ENCODE assay signal across 9 mouse cellular contexts in genomic region chr11:33028920-33029319, GRCm38 (mm10).
DNase-seq lines count a peak whose midpoint lies in the region; ATAC-seq and TF ChIP-seq lines count a peak whose summit lies in the region.
"Had no signal": no experiment of that assay in that cellular context is flagged by ENCODE, and none has a peak within 500 bp of the region (broad histone marks: within the 10 kb centered on the region; RNA-seq: fewer than 3 reads in every experiment).

No protein-coding gene starts in this region.

- H3K4me1 ChIP-seq in forebrain, postnatal 0 days (ENCODE audit: insufficient read depth) = no peaks in the 10 kb centered on the region
- no peaks in the 10 kb centered on the region for H3K4me1 ChIP-seq in forebrain, embryonic 15.5 days
- H3K4me1 ChIP-seq: heart, embryonic 10.5 days had no signal

- no peaks in the 10 kb centered on the region for H3K36me3 ChIP-seq in forebrain, postnatal 0 days (ENCODE audit: insufficient read depth)
- H3K36me3 ChIP-seq in forebrain, embryonic 15.5 days = no peaks in the 10 kb centered on the region
- H3K36me3 ChIP-seq: heart, embryonic 10.5 days had no signal

- no peak for DNase-seq in forebrain, postnatal 0 days
- peak; percentile 2 to 14 for DNase-seq in CD8-positive naive resting alpha-beta T cell, adult 2 months (ENCODE audit: low read depth in 2 of 2, low spot score in 2 of 2)
- DNase-seq in c-Kit-positive CD71-positive TER-119-negative erythroid progenitor cells, embryonic 14.5 days (ENCODE audit: low read depth) = peak; percentile 6
- peak; percentile 33 for DNase-seq in lung, postnatal 10 days
- DNase-seq in layer of hippocampus, adult 11-12 months (ENCODE audit: low spot score) = no peak
- no peak for DNase-seq in neural tube, embryonic 10.5 days (ENCODE audit: extremely low spot score, low spot score)

- H3K27ac ChIP-seq in forebrain, postnatal 0 days (ENCODE audit: low read depth, low read length) = no peak overlapping the region
- H3K27ac ChIP-seq in forebrain, embryonic 15.5 days (replicated peaks) = no peak overlapping the region
- H3K27ac ChIP-seq: heart, embryonic 10.5 days had no signal

- peak; percentile 44 for TF ChIP-seq CTCF in forebrain, postnatal 0 days (IDR thresholded peaks at IDR 0.05; ENCODE audit: low read depth)

- H3K4me3 ChIP-seq in forebrain, postnatal 0 days (ENCODE audit: low read depth, low read length) = no peak overlapping the region
- H3K4me3 ChIP-seq in forebrain, embryonic 15.5 days = no peak overlapping the region
- H3K4me3 ChIP-seq: heart, embryonic 10.5 days had no signal

- no peak overlapping the region for H3K4me2 ChIP-seq in forebrain, postnatal 0 days (ENCODE audit: low read depth)
- H3K4me2 ChIP-seq in forebrain, embryonic 15.5 days (replicated peaks) = no peak overlapping the region

- no peak for ATAC-seq in forebrain, postnatal 0 days
- no peak for ATAC-seq in forebrain, embryonic 15.5 days (replicated peaks)
- ATAC-seq in erythroid progenitor cell, adult 5-6 weeks (replicated peaks; ENCODE audit: low FRiP score, poor library complexity, severe bottlenecking) = no peak

- H3K9me3 ChIP-seq in forebrain, postnatal 0 days (ENCODE audit: low read length) = no peaks in the 10 kb centered on the region
- no peaks in the 10 kb centered on the region for H3K9me3 ChIP-seq in forebrain, embryonic 15.5 days
- H3K9me3 ChIP-seq: heart, embryonic 10.5 days had no signal

- no peak overlapping the region for H3K9ac ChIP-seq in forebrain, postnatal 0 days
- H3K9ac ChIP-seq in forebrain, embryonic 15.5 days (replicated peaks) = no peak overlapping the region

- H3K27me3 ChIP-seq in forebrain, postnatal 0 days (ENCODE audit: insufficient read depth, low read length) = no peaks in the 10 kb centered on the region
- H3K27me3 ChIP-seq in forebrain, embryonic 15.5 days = no peaks in the 10 kb centered on the region

Comparison
In these comparisons a context has a peak if more than half of its experiments do, and no peak if none do; other contexts are left out.
1. DNase-seq: peak in CD8-positive naive resting alpha-beta T cell, adult 2 months (2 of 2), c-Kit-positive CD71-positive TER-119-negative erythroid progenitor cells, embryonic 14.5 days (single experiment) and lung, postnatal 10 days (single experiment); none in forebrain, postnatal 0 days (single experiment), layer of hippocampus, adult 11-12 months (single experiment) and neural tube, embryonic 10.5 days (single experiment).